Comparison of ENCODE assay signal across 10 mouse cellular contexts in genomic region chr9:77636450-77636951, GRCm38 (mm10). TPM values are rescaled to one million over a fixed set of nuclear protein-coding genes. Genes with fewer than 3 reads are reported as not detected.
A peak's percentile ranks its signal among the peaks of the same experiment; 100 is the strongest.
DNase-seq lines count a peak whose midpoint lies in the region; ATAC-seq lines count a peak whose summit lies in the region.
"Had no signal": no experiment of that assay in that cellular context is flagged by ENCODE, and none has a peak within 500 bp of the region (broad histone marks: within the 10 kb centered on the region; RNA-seq: fewer than 3 reads in every experiment).

TSS of gene Klhl31 (plus strand) at chr9:77636500.

- DNase-seq in neural tube, embryonic 10.5 days (ENCODE audit: extremely low spot score, low spot score), result peak; percentile 32
- peak; percentile 98 for DNase-seq in heart, adult 11 months
- DNase-seq in kidney, adult 18-20 months, result peak; percentile 21
- DNase-seq in skeletal muscle tissue, adult 2 months (ENCODE audit: low read depth, low spot score), result peak; percentile 92
- no peak for DNase-seq in cerebellum, postnatal 14 days
- no peak for DNase-seq in layer of hippocampus, postnatal 36 days

- H3K27ac ChIP-seq in neural tube, embryonic 15.5 days (replicated peaks), result no peak within 1 kb of the TSS
- H3K27ac ChIP-seq: embryonic facial prominence, embryonic 13.5 days had no signal

- no peaks in the 10 kb centered on the region for H3K4me1 ChIP-seq in neural tube, embryonic 15.5 days

- no peak within 1 kb of the TSS for H3K4me2 ChIP-seq in neural tube, embryonic 15.5 days
- H3K4me2 ChIP-seq: embryonic facial prominence, embryonic 13.5 days had no signal

- no peaks in the 10 kb centered on the region for H3K36me3 ChIP-seq in neural tube, embryonic 15.5 days
- H3K36me3 ChIP-seq: embryonic facial prominence, embryonic 13.5 days had no signal

- no peak for ATAC-seq in neural tube, embryonic 15.5 days (ENCODE audit: low FRiP score)
- no peak for ATAC-seq in cerebellum, adult (ENCODE audit: insufficient number of reproducible peaks, low FRiP score, low TSS enrichment)

- no peak within 1 kb of the TSS for H3K4me3 ChIP-seq in neural tube, embryonic 15.5 days (replicated peaks)
- H3K4me3 ChIP-seq: embryonic facial prominence, embryonic 13.5 days had no signal

- no peak within 1 kb of the TSS for H3K9ac ChIP-seq in neural tube, embryonic 15.5 days (replicated peaks)
- H3K9ac ChIP-seq: embryonic facial prominence, embryonic 13.5 days had no signal

- no peaks in the 10 kb centered on the region for H3K27me3 ChIP-seq in neural tube, embryonic 15.5 days (replicated peaks)
- H3K27me3 ChIP-seq: embryonic facial prominence, embryonic 13.5 days had no signal

- 67% methylated on average over 10 of the region's 10 CpGs for WGBS in neural tube, embryonic 15.5 days

- no peaks in the 10 kb centered on the region for H3K9me3 ChIP-seq in neural tube, embryonic 15.5 days (replicated peaks)
- H3K9me3 ChIP-seq: embryonic facial prominence, embryonic 13.5 days had no signal

RNA-seq across cellular contexts. Expression of gene Klhl31, which starts in this region (rescaled TPM):
- polyA plus RNA-seq in neural tube, embryonic 15.5 days (2015; fragmentation: Nextera tagmentation; extraction: Ambion mirVana), result 1.0 and 1.2 TPM in 2 replicates
- total RNA-seq in layer of hippocampus, postnatal 36 days (2021), result under 1 TPM in 1 of 2 experiments, not detected in 1; 0.10 TPM
- total RNA-seq: megakaryocyte progenitor cell, adult 5-6 weeks had no signal

Comparison
In these comparisons a context has a peak if more than half of its experiments do, and no peak if none do; other contexts are left out.
1. DNase-seq: peak in neural tube, embryonic 10.5 days (single experiment), heart, adult 11 months (single experiment), kidney, adult 18-20 months (single experiment) and skeletal muscle tissue, adult 2 months (single experiment); none in cerebellum, postnatal 14 days (0 of 2) and layer of hippocampus, postnatal 36 days (0 of 2).